Mouse (Mus musculus): ENCODE data around the gene 2310030G06Rik. TPM values are rescaled to one million over a fixed set of nuclear protein-coding genes. Genes with fewer than 3 reads are reported as not detected.

2310030G06Rik gene
- polyA plus RNA-seq, 1 experiment, result 1.5 TPM

DNA sequence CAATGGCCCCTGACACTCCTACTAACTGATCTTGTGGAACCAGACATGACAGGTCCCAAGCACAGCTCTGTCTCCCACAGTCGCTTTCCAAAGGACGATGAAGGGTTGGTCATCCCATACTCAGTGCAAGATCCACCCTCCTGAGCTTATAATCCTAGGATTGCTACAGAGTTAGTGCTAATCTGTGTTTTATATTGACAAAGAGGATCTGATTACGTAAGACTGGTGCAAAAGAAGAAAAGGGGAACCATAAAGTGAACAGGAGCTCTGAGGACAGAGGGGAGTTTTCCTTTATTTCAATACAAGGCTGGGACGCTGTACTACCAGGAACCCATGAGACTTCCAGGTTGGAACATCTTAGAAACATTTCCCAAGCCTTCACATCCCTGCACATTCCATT lies 35.0 kb downstream of the 2310030G06Rik start:
- Histone ChIP-seq H3K36me3 (replicated peaks; ENCODE audit: low read length) (no peaks in the 10 kb centered on the region), H3K4me3 (replicated peaks) (no peak overlapping the region), H3K9me3 (no peaks in the 10 kb centered on the region), H3K27me3 (replicated peaks) (peaks cover 32% of the 10 kb centered on the region), H3K4me1 (no peaks in the 10 kb centered on the region; the same call in 1 of the 2 replicates)
- no peak for TF ChIP-seq FLI1 (IDR thresholded peaks at IDR 0.05; ENCODE audit: low read length)
- no peak for TF ChIP-seq GATA1 (IDR thresholded peaks at IDR 0.05; ENCODE audit: borderline replicate concordance, low read length)

DNA sequence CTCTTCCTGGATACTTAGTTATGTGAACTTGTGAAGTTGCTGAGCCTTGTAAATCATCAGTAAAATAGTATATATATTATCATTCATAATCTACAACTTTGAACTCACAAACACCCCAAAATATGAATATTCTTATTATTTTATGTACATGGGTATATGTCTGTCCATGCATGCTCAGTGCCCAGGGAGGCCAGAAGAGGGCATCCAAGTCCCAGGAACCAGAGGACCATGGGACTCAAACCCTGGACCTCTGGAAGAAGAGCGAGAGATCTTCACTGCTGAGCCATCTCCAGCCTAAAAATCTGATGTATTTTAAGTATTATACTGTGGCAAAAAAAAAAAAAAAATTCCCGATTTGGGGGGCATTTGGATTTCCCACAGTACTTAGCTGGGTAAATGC lies 37.2 kb downstream of the 2310030G06Rik start:
- TF ChIP-seq GATA1 (IDR thresholded peaks at IDR 0.05; ENCODE audit: borderline replicate concordance, low read length) (no peak), FLI1 (IDR thresholded peaks at IDR 0.05; ENCODE audit: low read length) (no peak)
- no peaks in the 10 kb centered on the region; the same call in 1 of the 2 replicates for H3K4me1 ChIP-seq
- no peaks in the 10 kb centered on the region for H3K36me3 ChIP-seq (replicated peaks; ENCODE audit: low read length)
- H3K4me3 ChIP-seq (replicated peaks), result no peak overlapping the region
- peaks cover 22% of the 10 kb centered on the region for H3K27me3 ChIP-seq (replicated peaks)
- H3K9me3 ChIP-seq, result no peaks in the 10 kb centered on the region

DNA sequence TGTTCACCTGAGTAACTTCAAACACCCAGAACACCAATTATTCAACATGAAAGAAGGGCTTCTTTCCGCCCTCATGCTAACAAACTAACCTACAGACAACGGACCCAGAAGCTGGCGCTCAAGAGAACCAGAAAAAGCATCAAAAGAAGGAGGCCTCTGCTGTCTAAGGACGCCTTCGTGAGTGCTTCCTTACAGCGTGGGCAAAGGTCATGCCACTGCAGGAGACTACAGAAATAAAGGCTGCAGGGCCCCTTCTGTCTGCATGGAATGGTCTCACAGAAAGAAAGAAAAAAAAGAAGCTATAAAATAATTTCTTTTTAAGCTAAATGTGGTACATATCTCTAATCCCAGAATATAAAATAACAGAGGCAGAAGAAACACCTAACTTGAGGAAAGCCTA lies 41.4 kb downstream of the 2310030G06Rik start:
- Histone ChIP-seq H3K36me3 (replicated peaks; ENCODE audit: low read length) (no peaks in the 10 kb centered on the region), H3K4me1 (peaks cover 10% of the 10 kb centered on the region), H3K9me3 (no peaks in the 10 kb centered on the region), H3K27me3 (replicated peaks) (peaks cover 40% of the 10 kb centered on the region), H3K4me3 (replicated peaks) (no peak overlapping the region)
- no peak for TF ChIP-seq GATA1 (IDR thresholded peaks at IDR 0.05; ENCODE audit: borderline replicate concordance, low read length)
- TF ChIP-seq FLI1 (IDR thresholded peaks at IDR 0.05; ENCODE audit: low read length), result no peak

DNA sequence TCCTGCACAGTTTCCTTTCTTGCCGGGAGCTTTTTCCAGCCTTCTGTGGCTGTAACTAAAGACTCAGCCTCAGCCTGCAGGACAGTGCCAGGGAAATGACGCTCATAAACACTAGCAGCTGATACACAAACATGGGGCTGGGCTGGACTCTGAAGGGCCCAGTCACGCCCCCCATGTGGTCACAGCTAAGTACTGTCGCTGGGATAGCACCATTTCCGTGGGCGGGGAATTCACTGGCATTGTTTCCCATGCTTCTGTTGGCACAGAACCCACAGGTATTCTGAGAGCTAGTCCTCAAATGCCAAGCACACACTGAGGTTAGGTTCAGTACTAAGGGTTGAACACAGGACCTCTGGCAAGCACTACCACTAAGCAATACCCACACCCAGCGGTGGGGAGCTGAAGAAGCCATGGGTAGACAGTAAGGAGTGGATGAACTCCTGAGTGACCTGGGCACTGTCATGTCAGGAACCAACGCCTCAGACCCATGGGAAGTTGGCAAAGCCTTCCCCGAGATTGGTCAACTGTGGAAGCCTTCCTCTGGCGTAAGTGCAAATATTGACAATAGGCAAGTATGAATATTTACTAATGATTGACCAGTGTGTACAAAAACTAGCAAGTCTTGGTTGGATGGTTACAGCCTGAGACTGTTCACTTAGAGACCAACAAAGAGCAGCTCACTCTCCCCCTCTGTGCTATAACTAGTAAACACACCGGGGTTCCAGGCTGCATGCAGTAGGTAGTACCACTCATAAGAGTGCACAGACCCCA lies 45.2 kb downstream of the 2310030G06Rik start:
- H3K4me1 ChIP-seq, result peaks cover 33% of the 10 kb centered on the region
- peaks cover 70% of the 10 kb centered on the region for H3K27me3 ChIP-seq (replicated peaks)
- no peak overlapping the region for H3K4me3 ChIP-seq (replicated peaks)
- TF ChIP-seq FLI1 (IDR thresholded peaks at IDR 0.05; ENCODE audit: low read length) (no peak), GATA1 (IDR thresholded peaks at IDR 0.05; ENCODE audit: borderline replicate concordance, low read length) (no peak)
- H3K36me3 ChIP-seq (replicated peaks; ENCODE audit: low read length), result no peaks in the 10 kb centered on the region
- no peaks in the 10 kb centered on the region for H3K9me3 ChIP-seq

DNA sequence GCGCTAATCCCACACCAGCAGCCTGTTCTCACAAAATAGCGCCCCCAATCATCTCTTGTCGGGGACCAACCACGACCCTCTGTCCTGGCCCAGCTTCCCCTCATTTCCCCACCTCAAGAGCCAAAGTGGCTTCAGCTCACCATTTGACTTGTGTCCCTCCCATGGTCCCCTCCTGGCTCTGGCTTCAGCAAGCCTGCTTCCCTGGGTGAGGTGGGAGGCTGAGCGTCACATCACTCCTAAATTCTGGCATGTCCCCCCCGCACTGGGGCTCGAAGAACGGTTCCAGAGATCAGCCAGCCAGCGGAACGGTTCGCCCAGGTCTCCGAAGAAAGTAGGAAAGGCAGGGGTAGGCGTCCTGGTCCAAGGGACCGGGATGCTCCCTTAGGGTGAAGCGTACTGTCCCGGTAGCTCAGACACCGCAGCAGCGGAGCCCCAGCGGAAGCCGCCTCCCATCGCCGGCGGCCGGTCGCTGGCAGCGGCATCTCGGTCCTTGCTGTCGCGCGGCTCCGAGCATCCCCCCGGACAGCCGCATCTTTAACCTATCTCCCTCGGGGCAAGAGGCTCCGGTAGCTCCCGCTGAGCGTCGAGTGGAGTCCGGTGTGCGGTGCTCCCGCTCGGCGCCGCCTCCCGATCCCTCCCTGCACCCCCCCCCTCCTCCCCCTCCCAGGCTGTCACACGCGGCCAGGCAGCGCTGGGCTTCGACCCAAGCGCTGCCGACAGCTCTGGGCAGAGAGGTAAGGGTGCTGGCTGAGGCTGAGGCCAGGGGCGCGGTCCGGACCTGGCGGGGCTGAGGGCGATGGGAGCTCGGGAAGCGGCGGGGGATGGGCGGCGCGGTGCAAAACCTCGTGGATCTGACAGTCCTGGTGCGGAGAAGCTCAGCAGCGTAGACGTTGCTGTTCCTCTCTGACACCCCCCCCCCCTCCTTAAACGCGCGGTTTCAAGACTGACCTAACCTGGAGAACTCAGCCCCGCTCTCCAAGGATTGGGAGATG lies 47.6 kb downstream of the 2310030G06Rik start:
- H3K9me3 ChIP-seq, result no peaks in the 10 kb centered on the region
- H3K27me3 ChIP-seq (replicated peaks), result peaks cover 79% of the 10 kb centered on the region
- H3K4me3 ChIP-seq (replicated peaks), result peak overlapping the region; percentile 91
- no peak for TF ChIP-seq GATA1 (IDR thresholded peaks at IDR 0.05; ENCODE audit: borderline replicate concordance, low read length)
- no peak for TF ChIP-seq FLI1 (IDR thresholded peaks at IDR 0.05; ENCODE audit: low read length)
- H3K4me1 ChIP-seq, result peaks cover 37% of the 10 kb centered on the region
- H3K36me3 ChIP-seq (replicated peaks; ENCODE audit: low read length), result no peaks in the 10 kb centered on the region

DNA sequence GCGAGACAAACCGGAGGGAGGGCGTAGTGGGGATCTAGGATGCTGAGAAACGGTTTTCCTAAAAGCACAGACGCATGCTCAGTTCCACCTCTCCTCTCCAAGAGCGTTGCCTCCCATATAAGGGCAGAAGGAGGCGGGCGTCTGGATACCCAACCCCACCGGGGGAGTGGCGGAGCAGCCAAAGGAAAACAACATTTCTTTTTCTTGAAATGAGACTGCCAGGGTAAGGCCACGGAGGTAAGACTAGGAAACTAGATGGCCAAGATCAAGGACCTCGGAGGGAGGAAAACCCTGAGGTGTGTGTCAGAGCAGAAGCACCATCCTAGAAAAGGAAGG lies 48.7 kb downstream of the 2310030G06Rik start:
- H3K27me3 ChIP-seq (replicated peaks), result peaks cover 83% of the 10 kb centered on the region

DNA sequence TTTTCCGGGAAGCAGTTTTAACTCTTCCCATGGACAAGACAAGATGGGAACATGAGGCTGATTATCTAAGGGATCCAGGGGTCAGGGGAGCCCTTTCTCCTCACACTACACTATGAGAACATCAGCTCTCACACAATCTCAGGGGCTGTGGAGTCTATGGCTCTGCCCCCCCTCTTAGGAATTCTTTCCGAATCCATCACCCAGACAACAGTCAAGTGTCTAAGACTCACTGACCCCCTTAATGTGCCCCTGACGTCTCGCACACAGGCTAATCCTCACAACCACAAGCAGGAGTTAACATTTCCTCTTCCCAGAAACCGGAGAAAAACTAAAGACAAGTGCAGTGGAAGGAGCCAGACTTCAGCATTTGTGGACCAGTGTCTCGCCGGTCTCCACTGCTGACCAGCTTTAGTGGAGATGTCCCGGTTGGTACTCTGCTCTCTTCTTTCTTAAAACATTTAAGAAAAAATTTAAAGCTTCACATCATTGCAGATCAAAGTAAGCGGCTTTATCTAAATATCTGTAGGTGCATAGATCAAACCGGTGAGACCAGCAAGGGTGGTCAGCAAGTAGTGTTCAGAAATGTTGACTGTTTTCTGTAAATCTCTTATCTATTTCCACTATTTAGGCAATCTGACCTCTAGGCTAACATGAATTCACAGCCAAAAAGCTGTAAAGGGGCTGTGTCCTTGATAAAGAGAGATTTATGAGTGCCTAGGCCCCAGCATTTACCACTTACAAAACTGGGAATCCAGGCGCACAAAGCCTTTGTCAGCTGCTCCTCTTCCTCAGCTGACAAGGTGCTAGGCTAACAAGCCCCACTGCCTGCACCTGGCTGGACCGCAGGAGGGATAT lies 49.3 kb downstream of the 2310030G06Rik start:
- H3K27me3 ChIP-seq (replicated peaks), result peaks cover 81% of the 10 kb centered on the region

More for the DNA sequence above, 48.7 kb downstream of the 2310030G06Rik start:
- peak overlapping the region; percentile 86 for H3K4me3 ChIP-seq (replicated peaks)
- H3K4me1 ChIP-seq, result peaks cover 39% of the 10 kb centered on the region
- H3K36me3 ChIP-seq (replicated peaks; ENCODE audit: low read length), result no peaks in the 10 kb centered on the region
- no peaks in the 10 kb centered on the region for H3K9me3 ChIP-seq
- TF ChIP-seq FLI1 (IDR thresholded peaks at IDR 0.05; ENCODE audit: low read length), result no peak

DNA sequence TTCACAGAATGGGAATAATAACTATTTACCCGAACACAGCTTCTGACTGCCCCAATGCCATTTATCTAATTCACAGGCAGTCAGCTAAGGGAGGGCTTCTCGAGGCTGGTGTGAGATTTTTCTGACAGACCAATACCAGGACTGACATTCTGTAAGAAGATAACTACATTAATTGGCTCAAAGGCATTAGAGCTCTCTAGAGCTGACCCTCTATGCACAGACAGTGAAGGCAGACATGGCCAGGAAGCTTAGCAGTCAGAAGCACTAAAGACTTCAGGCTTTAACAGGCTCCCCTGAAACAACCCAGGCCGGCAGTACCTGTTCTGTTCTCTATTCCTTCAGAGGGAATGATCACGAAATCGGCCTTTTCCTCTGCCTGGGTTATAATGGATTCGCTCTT lies 51.2 kb downstream of the 2310030G06Rik start:
- Histone ChIP-seq H3K27me3 (replicated peaks) (peaks cover 63% of the 10 kb centered on the region), H3K4me3 (replicated peaks) (no peak overlapping the region), H3K36me3 (replicated peaks; ENCODE audit: low read length) (no peaks in the 10 kb centered on the region), H3K4me1 (peaks cover 30% of the 10 kb centered on the region), H3K9me3 (no peaks in the 10 kb centered on the region)
- no peak for TF ChIP-seq GATA1 (IDR thresholded peaks at IDR 0.05; ENCODE audit: borderline replicate concordance, low read length)
- TF ChIP-seq FLI1 (IDR thresholded peaks at IDR 0.05; ENCODE audit: low read length), result no peak

More for the DNA sequence above, 49.3 kb downstream of the 2310030G06Rik start:
- no peaks in the 10 kb centered on the region for H3K9me3 ChIP-seq
- H3K4me3 ChIP-seq (replicated peaks), result peak overlapping the region; percentile 86
- TF ChIP-seq FLI1 (IDR thresholded peaks at IDR 0.05; ENCODE audit: low read length) (no peak), GATA1 (IDR thresholded peaks at IDR 0.05; ENCODE audit: borderline replicate concordance, low read length) (no peak)
- no peaks in the 10 kb centered on the region for H3K36me3 ChIP-seq (replicated peaks; ENCODE audit: low read length)
- peaks cover 39% of the 10 kb centered on the region for H3K4me1 ChIP-seq

DNA sequence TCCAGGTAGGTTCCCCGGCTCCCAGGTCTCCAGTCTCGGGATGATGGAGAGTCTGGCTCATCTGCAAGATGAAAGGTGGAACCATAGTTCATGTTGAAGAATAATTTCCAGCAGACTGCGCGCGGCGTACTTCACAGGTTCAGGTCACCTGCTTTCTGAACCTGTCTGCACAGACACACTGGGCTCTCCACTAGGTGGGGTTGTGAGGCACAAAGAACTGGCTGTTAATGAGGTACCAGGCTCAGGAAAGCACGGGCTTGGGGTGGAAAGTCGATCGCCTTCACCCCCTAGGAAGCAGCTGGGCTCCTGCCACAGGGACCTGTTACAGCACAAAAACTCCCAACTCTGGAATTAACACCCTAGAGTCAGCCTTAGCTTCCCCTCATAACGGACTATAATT lies 52.7 kb downstream of the 2310030G06Rik start:
- H3K4me3 ChIP-seq (replicated peaks), result no peak overlapping the region
- H3K4me1 ChIP-seq, result peaks cover 17% of the 10 kb centered on the region
- peaks cover 57% of the 10 kb centered on the region for H3K27me3 ChIP-seq (replicated peaks)
- no peaks in the 10 kb centered on the region for H3K36me3 ChIP-seq (replicated peaks; ENCODE audit: low read length)
- TF ChIP-seq FLI1 (IDR thresholded peaks at IDR 0.05; ENCODE audit: low read length) (no peak), GATA1 (IDR thresholded peaks at IDR 0.05; ENCODE audit: borderline replicate concordance, low read length) (no peak)
- no peaks in the 10 kb centered on the region for H3K9me3 ChIP-seq

Measured in megakaryocyte, embryonic 14.5 days (primary cell).